Mouse (Mus musculus) limb, embryonic 11.5 days (tissue): Measurements from ENCODE around the gene Txnrd2. TPM values are rescaled to one million over a fixed set of nuclear protein-coding genes. Genes with fewer than 3 reads are reported as not detected.

Source experiments
- ATAC-seq: fragments of 200-750 bp; cut with Nextera tagmentation; 2 replicates; pipeline ENCODE4 v1.8.0; 2017; ENCODE audit warnings: low read depth; ENCODE audit not compliant: insufficient number of reproducible peaks, low FRiP score, low TSS enrichment
- DNase-seq: peaks from one replicate; pipeline ENCODE4 v3.0.0-alpha.2; 2015; ENCODE audit warnings: low spot score
- H3K27ac ChIP-seq: fragments of 300-500 bp; sonication (generic); replicated peaks from 2 replicates; pipeline ENCODE4 v1.5.1; 2014; ENCODE audit warnings: low read depth, mild to moderate bottlenecking, low read length
- H3K27me3 ChIP-seq: fragments of 300-500 bp; sonication (generic); 2 replicates; pipeline ENCODE4 v1.6.1; 2014; ENCODE audit warnings: mild to moderate bottlenecking, low read length, mixed read lengths; ENCODE audit not compliant: control insufficient read depth, insufficient read depth
- H3K36me3 ChIP-seq: fragments of 300-500 bp; sonication (generic); 2 replicates; pipeline ENCODE4 v1.6.1; 2014; ENCODE audit warnings: mild to moderate bottlenecking, low read length, moderate library complexity, mixed read lengths; ENCODE audit not compliant: control insufficient read depth, insufficient read depth
- H3K4me1 ChIP-seq: fragments of 300-500 bp; sonication (generic); 2 replicates; pipeline ENCODE4 v1.6.1; 2014; ENCODE audit warnings: low read length, mixed read lengths; ENCODE audit not compliant: control insufficient read depth, insufficient read depth
- H3K4me2 ChIP-seq: fragments of 300-500 bp; sonication (generic); 2 replicates; pipeline ENCODE4 v1.6.1; 2014; ENCODE audit warnings: low read depth, mild to moderate bottlenecking, moderate library complexity; ENCODE audit not compliant: severe bottlenecking
- H3K4me3 ChIP-seq: fragments of 300-500 bp; sonication (generic); 2 replicates; pipeline ENCODE4 v1.5.1; 2014; ENCODE audit warnings: low read depth, low read length
- H3K9ac ChIP-seq: fragments of 300-500 bp; sonication (generic); 2 replicates; pipeline ENCODE4 v1.6.1; 2014; ENCODE audit warnings: mild to moderate bottlenecking, low read length
- H3K9me3 ChIP-seq: fragments of 300-500 bp; sonication (generic); 2 replicates; pipeline ENCODE4 v1.6.1; 2016; ENCODE audit warnings: low read length; ENCODE audit not compliant: control insufficient read depth
- WGBS: fragments of 180-500 bp; shearing (Covaris S2); extraction: QIAGEN DNeasy Blood & Tissue Kit; methylation state at CpG from one replicate; pipeline ENCODE4 v1.1.7; 2014; 5-methylcytosine and 5-hydroxymethylcytosine counted together
- polyA plus RNA-seq: library from polyadenylated mRNA; unstranded; fragments of >200 nt; fragmentation: Nextera tagmentation; extraction: Ambion mirVana; gene quantifications from 2 replicates; pipeline ENCODE4 v1.2.1, GENCODE M21; 2014

Gene Txnrd2
- polyA plus RNA-seq, 1 experiment from 2014 or later, result 21.9 TPM

- no peaks in the 10 kb centered on the region for H3K4me1 ChIP-seq
- no peak overlapping the region for H3K4me2 ChIP-seq
- ATAC-seq (no peak), DNase-seq (no peak)
- H3K4me3 ChIP-seq, result no peak overlapping the region
- H3K27me3 ChIP-seq, result no peaks in the 10 kb centered on the region
- H3K36me3 ChIP-seq, result peaks cover 5% of the 10 kb centered on the region
- H3K27ac ChIP-seq, result no peak overlapping the region
- H3K9me3 ChIP-seq, result no peaks in the 10 kb centered on the region
- H3K9ac ChIP-seq, result no peak overlapping the region
Measured at GRCm38 (mm10) chr16:18447243-18447642, 21.1 kb downstream of the Txnrd2 start.

GRCm38 (mm10) chr16:18448104-18448503, 21.9 kb downstream of the Txnrd2 start:
- 69% methylated on average over 6 of the region's 6 CpGs for WGBS
- no peaks in the 10 kb centered on the region for H3K9me3 ChIP-seq
- H3K27me3 ChIP-seq, result no peaks in the 10 kb centered on the region
- ATAC-seq, result no peak
- H3K9ac ChIP-seq, result no peak overlapping the region
- no peaks in the 10 kb centered on the region for H3K4me1 ChIP-seq
- no peak overlapping the region for H3K4me3 ChIP-seq
- peaks cover 5% of the 10 kb centered on the region for H3K36me3 ChIP-seq
- H3K4me2 ChIP-seq, result no peak overlapping the region
- DNase-seq, result no peak
- no peak overlapping the region for H3K27ac ChIP-seq

GRCm38 (mm10) chr16:18449005-18449404, 22.8 kb downstream of the Txnrd2 start:
- DNase-seq (no peak), ATAC-seq (no peak)
- H3K4me2 ChIP-seq, result no peak overlapping the region
- no peak overlapping the region for H3K27ac ChIP-seq
- peaks cover 3% of the 10 kb centered on the region; the same call in 1 of the 2 replicates for H3K4me1 ChIP-seq
- H3K36me3 ChIP-seq, result peaks cover 5% of the 10 kb centered on the region
- 92% methylated on average over 4 of the region's 4 CpGs for WGBS
- H3K4me3 ChIP-seq, result no peak overlapping the region
- no peaks in the 10 kb centered on the region for H3K27me3 ChIP-seq
- H3K9me3 ChIP-seq, result no peaks in the 10 kb centered on the region
- H3K9ac ChIP-seq, result no peak overlapping the region

GRCm38 (mm10) chr16:18451486-18452181, 25.4 kb downstream of the Txnrd2 start:
- ATAC-seq, result no peak
- H3K9ac ChIP-seq, result no peak overlapping the region
- 65% methylated on average over 9 of the region's 9 CpGs for WGBS

GRCm38 (mm10) chr16:18452361-18452862, 26.2 kb downstream of the Txnrd2 start:
- 90% methylated on average over 8 of the region's 8 CpGs for WGBS
- Histone ChIP-seq H3K9ac (no peak overlapping the region), H3K36me3 (peaks cover 3% of the 10 kb centered on the region; the same call in 1 of the 2 replicates), H3K9me3 (no peaks in the 10 kb centered on the region), H3K4me2 (no peak overlapping the region), H3K27me3 (no peaks in the 10 kb centered on the region), H3K4me3 (no peak overlapping the region), H3K27ac (no peak overlapping the region), H3K4me1 (peaks cover 4% of the 10 kb centered on the region; the same call in 1 of the 2 replicates)
- ATAC-seq, result no peak
- DNase-seq, result no peak

More at GRCm38 (mm10) chr16:18451486-18452181, 25.4 kb downstream of the Txnrd2 start:
- Histone ChIP-seq H3K4me2 (no peak overlapping the region), H3K4me3 (no peak overlapping the region), H3K27me3 (no peaks in the 10 kb centered on the region), H3K4me1 (peaks cover 4% of the 10 kb centered on the region; the same call in 1 of the 2 replicates), H3K36me3 (peaks cover 2% of the 10 kb centered on the region; the same call in 1 of the 2 replicates), H3K27ac (peak overlapping the region; percentile 24; the same call in 1 of the 2 replicates), H3K9me3 (no peaks in the 10 kb centered on the region)
- no peak for DNase-seq

- Histone ChIP-seq H3K36me3 (0 out of 2 replicates have a peak, but pooled peaks cover 2% of the 10 kb centered on the region), H3K4me3 (no peak overlapping the region), H3K27ac (no peak overlapping the region), H3K4me2 (no peak overlapping the region), H3K4me1 (peaks cover 4% of the 10 kb centered on the region; the same call in 1 of the 2 replicates), H3K9ac (no peak overlapping the region), H3K9me3 (no peaks in the 10 kb centered on the region), H3K27me3 (no peaks in the 10 kb centered on the region)
- ATAC-seq (no peak), DNase-seq (no peak)
- 19% methylated on average over 5 of the region's 5 CpGs for WGBS
Measured at GRCm38 (mm10) chr16:18453846-18454245, 27.7 kb downstream of the Txnrd2 start.

GRCm38 (mm10) chr16:18455407-18455806, 29.2 kb downstream of the Txnrd2 start:
- H3K4me2 ChIP-seq, result no peak overlapping the region
- no peaks in the 10 kb centered on the region for H3K27me3 ChIP-seq
- no peaks in the 10 kb centered on the region for H3K9me3 ChIP-seq
- no peak for DNase-seq
- peaks cover 14% of the 10 kb centered on the region for H3K4me1 ChIP-seq
- no peak for ATAC-seq
- H3K9ac ChIP-seq, result no peak overlapping the region
- whole genome bisulfite sequencing, result 91% methylated on average over 6 of the region's 6 CpGs
- 0 out of 2 replicates have a peak, but pooled peaks cover 4% of the 10 kb centered on the region for H3K36me3 ChIP-seq
- no peak overlapping the region for H3K4me3 ChIP-seq
- H3K27ac ChIP-seq, result no peak overlapping the region

GRCm38 (mm10) chr16:18458661-18459060, 32.5 kb downstream of the Txnrd2 start:
- Histone ChIP-seq H3K4me3 (no peak overlapping the region), H3K36me3 (0 out of 2 replicates have a peak, but pooled peaks cover 4% of the 10 kb centered on the region), H3K9me3 (no peaks in the 10 kb centered on the region), H3K4me2 (no peak overlapping the region), H3K4me1 (peaks cover 14% of the 10 kb centered on the region), H3K9ac (no peak overlapping the region), H3K27me3 (no peaks in the 10 kb centered on the region), H3K27ac (no peak overlapping the region)
- ATAC-seq, result no peak
- DNase-seq, result no peak
